Mouse (Mus musculus) E14TG2a.4 (cell line): Measurements from ENCODE around the gene Exosc5.

ENCODE experiments used
- H3K27me3 ChIP-seq: 2 replicates; pipeline ENCODE4 v1.6.1; 2014; ENCODE audit warnings: low read length, control low read depth; ENCODE audit not compliant: insufficient read depth
- H3K36me3 ChIP-seq: 2 replicates; pipeline ENCODE4 v1.6.1; 2014; ENCODE audit warnings: low read length, control low read depth; ENCODE audit not compliant: insufficient read depth
- H3K4me1 ChIP-seq: replicated peaks from 2 replicates; pipeline ENCODE4 v1.6.1; 2014; ENCODE audit warnings: low read depth, low read length, control low read depth
- H3K4me3 ChIP-seq: replicated peaks from 2 replicates; pipeline ENCODE4 v1.5.1; 2014; ENCODE audit warnings: mild to moderate bottlenecking, low read length
- H3K9me3 ChIP-seq: 2 replicates; pipeline ENCODE4 v1.6.1; 2014; ENCODE audit warnings: low read length, control low read depth
- CTCF ChIP-seq: conservative IDR thresholded peaks from 2 replicates; pipeline ENCODE4 v1.5.1; 2014; ENCODE audit warnings: low read length
- NANOG ChIP-seq: IDR thresholded peaks from 2 replicates; pipeline ENCODE4 v1.6.1; 2014; ENCODE audit warnings: borderline replicate concordance, low read length, mixed read lengths
- POU5F1 ChIP-seq: IDR thresholded peaks from 2 replicates; pipeline ENCODE4 v1.6.1; 2014; ENCODE audit warnings: low read length, borderline replicate concordance

Exosc5 gene

DNA sequence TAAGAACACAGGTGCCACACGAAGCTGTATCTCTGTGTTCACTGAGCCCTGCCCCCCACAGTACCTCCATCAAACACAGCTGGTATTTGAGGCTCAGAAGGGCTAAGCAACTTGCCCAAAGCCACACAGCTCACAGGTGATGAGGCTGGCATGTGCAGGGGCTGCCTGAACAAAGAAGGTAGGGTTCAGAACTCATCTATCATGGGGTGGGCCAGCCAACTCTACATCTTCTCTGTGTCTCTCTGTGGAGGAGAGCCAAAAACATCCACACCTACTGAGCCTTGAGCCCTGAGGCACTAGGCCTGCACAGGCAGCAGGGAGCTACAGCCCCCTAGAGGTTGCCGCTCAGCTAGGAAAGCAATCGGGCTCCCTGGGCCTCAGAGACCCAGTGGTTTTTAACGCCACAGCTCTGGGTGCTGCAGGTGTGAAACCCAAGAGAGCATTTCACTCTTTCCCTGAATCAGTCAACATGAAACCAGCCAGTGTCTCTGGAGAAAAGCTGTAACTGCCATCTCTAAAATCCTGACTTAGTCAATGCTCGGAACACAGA is 11.3 kb upstream of the Exosc5 start:
- Histone ChIP-seq H3K36me3 (peaks cover 50% of the 10 kb centered on the region), H3K27me3 (no peaks in the 10 kb centered on the region), H3K4me3 (no peak overlapping the region), H3K9me3 (no peaks in the 10 kb centered on the region), H3K4me1 (peaks cover 89% of the 10 kb centered on the region)
- TF ChIP-seq POU5F1 (no peak), CTCF (peak; percentile 30), NANOG (no peak)

GRCm38 (mm10) chr7:25649839-25650238 is 9.1 kb upstream of the Exosc5 start:
- TF ChIP-seq CTCF (no peak), POU5F1 (no peak), NANOG (no peak)
- Histone ChIP-seq H3K4me1 (peaks cover 88% of the 10 kb centered on the region), H3K27me3 (no peaks in the 10 kb centered on the region), H3K9me3 (no peaks in the 10 kb centered on the region), H3K36me3 (peaks cover 62% of the 10 kb centered on the region), H3K4me3 (no peak overlapping the region)

DNA sequence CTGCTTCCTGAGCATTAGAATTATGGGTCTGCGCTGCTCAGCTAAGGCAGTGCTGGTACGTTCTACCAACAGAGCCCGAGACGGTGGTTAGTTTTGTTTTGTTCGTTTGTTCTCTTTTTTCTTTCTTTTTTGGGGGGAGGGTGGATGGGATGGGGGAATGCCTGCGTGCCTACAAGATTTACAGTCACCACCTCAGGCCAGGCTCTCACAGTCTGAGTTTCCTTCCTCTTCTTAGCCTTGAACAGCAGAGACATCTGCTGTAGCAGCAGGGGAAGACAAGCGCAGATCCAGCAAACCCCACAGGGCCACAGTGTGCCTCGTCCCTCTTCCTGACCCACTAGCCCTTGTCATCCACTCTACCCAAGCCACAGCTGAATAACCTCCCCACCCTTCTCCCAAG is 7.7 kb upstream of the Exosc5 start:
- peaks cover 88% of the 10 kb centered on the region for H3K4me1 ChIP-seq
- no peaks in the 10 kb centered on the region for H3K9me3 ChIP-seq
- peak overlapping the region; percentile 23 for H3K4me3 ChIP-seq
- no peaks in the 10 kb centered on the region for H3K27me3 ChIP-seq
- TF ChIP-seq CTCF (no peak), NANOG (no peak), POU5F1 (no peak)
- H3K36me3 ChIP-seq = peaks cover 48% of the 10 kb centered on the region

GRCm38 (mm10) chr7:25652244-25652759 is 6.7 kb upstream of the Exosc5 start:
- no peak overlapping the region for H3K4me3 ChIP-seq
- TF ChIP-seq POU5F1 = no peak
- no peak for TF ChIP-seq CTCF
- TF ChIP-seq NANOG = no peak
- peaks cover 88% of the 10 kb centered on the region for H3K4me1 ChIP-seq
- H3K36me3 ChIP-seq = peaks cover 39% of the 10 kb centered on the region
- no peaks in the 10 kb centered on the region for H3K9me3 ChIP-seq
- no peaks in the 10 kb centered on the region for H3K27me3 ChIP-seq

DNA sequence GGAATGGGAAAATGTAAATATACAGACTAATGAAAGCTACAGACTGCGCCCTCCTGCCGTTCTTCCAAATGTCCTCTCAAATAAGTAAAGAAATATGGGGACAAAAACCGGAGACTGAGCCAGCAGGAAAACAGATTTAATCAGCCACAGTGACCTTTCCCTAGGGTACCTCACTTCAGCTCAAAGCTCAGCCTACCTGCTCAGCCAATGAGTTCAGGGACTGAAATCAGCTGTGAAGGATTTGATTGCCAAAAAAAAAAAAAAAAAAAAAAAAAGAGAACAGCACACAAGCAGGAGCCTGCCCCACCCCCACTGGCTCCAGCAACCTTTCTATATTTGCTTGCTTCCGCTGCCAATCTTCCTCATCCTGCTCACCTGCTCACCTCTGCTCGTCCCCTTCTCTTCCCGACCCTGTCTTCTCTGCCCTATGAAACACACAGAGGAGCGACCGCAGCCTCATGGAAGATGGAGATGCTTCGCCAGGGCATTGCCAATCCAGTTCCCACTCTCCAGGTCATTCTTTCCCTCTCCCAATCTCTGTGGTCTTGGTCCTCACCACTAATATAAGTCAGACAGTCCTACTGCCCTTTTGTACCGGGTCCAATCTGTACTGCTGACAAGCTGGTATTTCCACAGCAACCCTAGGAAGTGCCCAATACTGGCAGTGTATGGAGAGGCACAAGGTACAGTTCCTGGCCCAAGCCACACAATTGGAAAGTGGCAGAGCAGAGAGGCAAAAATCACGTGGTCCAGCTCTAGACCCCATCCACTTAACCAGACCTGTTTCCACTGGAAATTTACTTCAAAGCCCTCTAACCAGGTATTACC is 3.1 kb upstream of the Exosc5 start:
- Histone ChIP-seq H3K27me3 (no peaks in the 10 kb centered on the region), H3K9me3 (no peaks in the 10 kb centered on the region), H3K36me3 (peaks cover 32% of the 10 kb centered on the region), H3K4me1 (peaks cover 80% of the 10 kb centered on the region), H3K4me3 (peak overlapping the region; percentile 50)
- TF ChIP-seq CTCF (no peak), POU5F1 (no peak)

DNA sequence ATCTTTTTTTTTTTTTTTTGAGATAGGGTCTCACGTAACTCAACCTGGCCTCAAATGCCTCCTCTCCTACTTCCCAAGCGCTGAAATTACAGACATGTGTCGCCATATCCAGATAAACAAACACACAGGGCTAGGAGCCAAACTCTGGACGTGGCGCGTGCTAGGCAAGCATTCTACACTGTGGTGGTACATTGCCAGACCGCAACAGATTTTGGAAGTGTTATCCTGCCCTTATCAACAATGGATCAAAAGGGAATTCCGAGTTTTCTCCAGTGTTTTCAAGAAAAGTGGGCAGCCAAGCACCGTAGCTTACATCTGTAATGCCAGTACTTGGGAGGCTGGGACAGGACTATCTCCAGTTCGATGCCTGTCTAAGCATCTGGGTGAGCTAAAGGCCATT is 1.2 kb upstream of the Exosc5 start:
- H3K9me3 ChIP-seq = no peaks in the 10 kb centered on the region
- H3K36me3 ChIP-seq = peaks cover 45% of the 10 kb centered on the region
- TF ChIP-seq NANOG (no peak), POU5F1 (no peak), CTCF (no peak)
- H3K4me1 ChIP-seq = peaks cover 82% of the 10 kb centered on the region
- no peaks in the 10 kb centered on the region for H3K27me3 ChIP-seq
- H3K4me3 ChIP-seq = peak overlapping the region; percentile 89

DNA sequence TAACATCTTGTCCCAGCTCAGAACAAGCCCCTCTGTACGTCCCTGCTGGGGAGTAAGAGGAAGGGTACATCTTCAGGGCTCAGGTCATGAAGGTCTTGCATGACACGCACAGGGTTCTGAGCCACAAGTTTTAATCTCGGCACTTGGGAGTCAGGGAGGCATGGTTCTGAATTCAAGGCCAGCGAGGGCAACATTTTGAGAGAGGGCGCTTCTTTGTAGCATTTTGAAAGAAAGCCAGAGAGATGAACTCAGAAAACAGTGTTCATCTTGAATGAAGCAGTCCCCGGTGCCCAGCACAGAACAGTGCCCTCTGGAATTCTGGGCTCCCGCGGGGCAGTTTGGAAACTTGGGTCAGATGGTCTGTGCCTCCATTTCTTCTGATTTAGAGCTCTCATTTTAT is 7.4 kb downstream of the Exosc5 start:
- no peaks in the 10 kb centered on the region for H3K27me3 ChIP-seq
- no peaks in the 10 kb centered on the region for H3K9me3 ChIP-seq
- peaks cover 100% of the 10 kb centered on the region for H3K4me1 ChIP-seq
- no peak overlapping the region for H3K4me3 ChIP-seq
- H3K36me3 ChIP-seq = peaks cover 93% of the 10 kb centered on the region
- TF ChIP-seq CTCF = no peak
- no peak for TF ChIP-seq POU5F1
- TF ChIP-seq NANOG = no peak

- Histone ChIP-seq H3K4me3 (peak overlapping the region; percentile 63), H3K4me1 (peaks cover 80% of the 10 kb centered on the region), H3K27me3 (peaks cover 13% of the 10 kb centered on the region), H3K36me3 (peaks cover 78% of the 10 kb centered on the region), H3K9me3 (no peaks in the 10 kb centered on the region)
- TF ChIP-seq NANOG (no peak), POU5F1 (no peak), CTCF (no peak)
Measured at GRCm38 (mm10) chr7:25669158-25669557, 10.2 kb downstream of the Exosc5 start.
